Mouse (Mus musculus) limb, embryonic 11.5 days (tissue): ENCODE results near the gene Dck. TPM values are rescaled to one million over a fixed set of nuclear protein-coding genes. Genes with fewer than 3 reads are reported as not detected.

ENCODE experiments used
- ATAC-seq: fragments of 200-750 bp; cut with Nextera tagmentation; 2 replicates; pipeline ENCODE4 v1.8.0; 2017; ENCODE audit warnings: low read depth; ENCODE audit not compliant: insufficient number of reproducible peaks, low FRiP score, low TSS enrichment
- DNase-seq: peaks from one replicate; pipeline ENCODE4 v3.0.0-alpha.2; 2015; ENCODE audit warnings: low spot score
- H3K27ac ChIP-seq: fragments of 300-500 bp; sonication (generic); replicated peaks from 2 replicates; pipeline ENCODE4 v1.5.1; 2014; ENCODE audit warnings: low read depth, mild to moderate bottlenecking, low read length
- H3K27me3 ChIP-seq: fragments of 300-500 bp; sonication (generic); 2 replicates; pipeline ENCODE4 v1.6.1; 2014; ENCODE audit warnings: mild to moderate bottlenecking, low read length, mixed read lengths; ENCODE audit not compliant: control insufficient read depth, insufficient read depth
- H3K36me3 ChIP-seq: fragments of 300-500 bp; sonication (generic); 2 replicates; pipeline ENCODE4 v1.6.1; 2014; ENCODE audit warnings: mild to moderate bottlenecking, low read length, moderate library complexity, mixed read lengths; ENCODE audit not compliant: control insufficient read depth, insufficient read depth
- H3K4me1 ChIP-seq: fragments of 300-500 bp; sonication (generic); 2 replicates; pipeline ENCODE4 v1.6.1; 2014; ENCODE audit warnings: low read length, mixed read lengths; ENCODE audit not compliant: control insufficient read depth, insufficient read depth
- H3K4me2 ChIP-seq: fragments of 300-500 bp; sonication (generic); 2 replicates; pipeline ENCODE4 v1.6.1; 2014; ENCODE audit warnings: low read depth, mild to moderate bottlenecking, moderate library complexity; ENCODE audit not compliant: severe bottlenecking
- H3K4me3 ChIP-seq: fragments of 300-500 bp; sonication (generic); 2 replicates; pipeline ENCODE4 v1.5.1; 2014; ENCODE audit warnings: low read depth, low read length
- H3K9ac ChIP-seq: fragments of 300-500 bp; sonication (generic); 2 replicates; pipeline ENCODE4 v1.6.1; 2014; ENCODE audit warnings: mild to moderate bottlenecking, low read length
- H3K9me3 ChIP-seq: fragments of 300-500 bp; sonication (generic); 2 replicates; pipeline ENCODE4 v1.6.1; 2016; ENCODE audit warnings: low read length; ENCODE audit not compliant: control insufficient read depth
- WGBS: fragments of 180-500 bp; shearing (Covaris S2); extraction: QIAGEN DNeasy Blood & Tissue Kit; methylation state at CpG from one replicate; pipeline ENCODE4 v1.1.7; 2014; 5-methylcytosine and 5-hydroxymethylcytosine counted together
- polyA plus RNA-seq: library from polyadenylated mRNA; unstranded; fragments of >200 nt; fragmentation: Nextera tagmentation; extraction: Ambion mirVana; gene quantifications from 2 replicates; pipeline ENCODE4 v1.2.1, GENCODE M21; 2014

The Dck gene
- polyA plus RNA-seq, 1 experiment from 2014 or later = 93.3 TPM

DNA sequence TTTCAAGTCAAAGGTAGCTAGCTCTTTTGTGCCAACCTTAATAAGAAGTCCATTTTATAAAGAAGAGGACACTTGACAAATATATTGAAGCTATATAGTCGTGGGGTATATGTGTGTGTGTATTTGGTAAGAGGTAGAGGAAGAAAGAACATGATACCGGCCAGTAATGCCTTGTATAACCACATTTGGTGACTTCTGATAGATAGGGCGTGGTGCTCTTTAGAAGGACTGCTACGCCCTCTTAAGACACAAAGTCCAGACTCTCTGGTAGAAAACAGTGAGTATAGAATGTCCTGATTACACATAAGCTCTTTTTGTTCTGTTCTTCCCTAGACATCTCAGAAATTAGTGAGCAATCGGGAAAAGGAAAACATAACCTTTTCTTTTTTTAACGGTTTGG lies 3.4 kb downstream of the Dck start:
- WGBS = 92% methylated on average over 6 of the region's 6 CpGs
- H3K4me2 ChIP-seq = no peak overlapping the region
- peaks cover 8% of the 10 kb centered on the region for H3K4me1 ChIP-seq
- H3K27me3 ChIP-seq = no peaks in the 10 kb centered on the region
- no peak overlapping the region for H3K4me3 ChIP-seq
- H3K9me3 ChIP-seq = no peaks in the 10 kb centered on the region
- peaks cover 13% of the 10 kb centered on the region for H3K36me3 ChIP-seq
- ATAC-seq (no peak), DNase-seq (no peak)
- H3K9ac ChIP-seq = no peak overlapping the region
- H3K27ac ChIP-seq = no peak overlapping the region

DNA sequence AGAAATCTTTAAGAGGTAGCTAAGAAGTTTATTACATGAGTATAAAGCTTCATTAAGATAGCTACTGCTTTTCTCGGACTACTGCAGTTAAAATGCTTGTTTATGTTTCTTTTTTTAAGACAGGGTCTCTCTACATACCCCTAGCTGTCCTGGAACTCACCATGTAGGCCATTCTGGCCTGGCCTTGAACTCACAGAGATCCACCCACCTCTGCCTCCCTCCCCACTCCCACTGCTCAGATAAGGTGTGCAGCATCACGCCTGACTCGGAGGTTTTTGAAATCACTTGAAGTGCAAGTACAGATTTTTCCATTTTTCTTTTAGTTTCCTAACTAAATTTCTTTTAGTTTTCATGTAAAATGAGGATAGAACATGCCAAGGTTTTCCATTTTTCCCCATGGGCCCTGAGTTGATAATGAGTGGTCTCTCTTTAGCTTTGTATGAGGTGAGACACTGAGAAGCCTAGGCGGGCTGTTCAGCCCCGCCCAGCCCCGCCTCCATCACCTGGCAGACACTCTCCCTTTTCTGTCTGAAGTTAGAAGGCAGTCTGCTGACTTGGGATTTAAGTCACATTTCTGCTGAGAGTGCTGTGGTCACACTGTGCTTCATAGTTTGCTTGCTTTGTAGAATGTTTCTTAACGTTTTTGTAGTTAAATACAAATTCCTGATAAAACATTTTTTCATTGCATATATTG lies 17.4 kb downstream of the Dck start:
- H3K36me3 ChIP-seq = peaks cover 11% of the 10 kb centered on the region
- no peak overlapping the region for H3K4me3 ChIP-seq
- H3K4me1 ChIP-seq = no peaks in the 10 kb centered on the region
- 78% methylated on average over 7 of the region's 7 CpGs for WGBS
- no peak overlapping the region for H3K9ac ChIP-seq
- DNase-seq = peak; percentile 18
- no peaks in the 10 kb centered on the region for H3K27me3 ChIP-seq
- no peak overlapping the region for H3K4me2 ChIP-seq
- ATAC-seq = no peak
- H3K27ac ChIP-seq = no peak overlapping the region
- H3K9me3 ChIP-seq = no peaks in the 10 kb centered on the region

DNA sequence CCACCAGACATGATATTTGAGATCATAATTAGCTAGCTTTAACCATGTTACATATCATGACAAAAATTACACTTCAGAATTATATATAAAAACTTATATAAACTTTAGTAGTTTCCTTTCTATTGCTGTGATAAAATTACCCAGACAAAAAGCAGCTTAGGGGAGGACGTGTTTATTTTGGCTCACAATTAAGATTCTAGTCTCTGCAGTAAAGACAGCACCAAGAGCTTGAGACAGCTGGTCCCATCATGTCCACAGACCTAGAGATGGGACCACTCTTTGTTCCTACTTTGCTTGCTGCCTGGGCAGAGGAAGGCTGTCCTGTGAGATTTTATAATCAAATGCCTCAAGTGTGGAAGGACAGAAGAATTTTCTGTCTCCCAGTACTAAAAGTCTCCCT lies 20.3 kb downstream of the Dck start:
- Histone ChIP-seq H3K9ac (no peak overlapping the region), H3K36me3 (peaks cover 11% of the 10 kb centered on the region), H3K4me1 (no peaks in the 10 kb centered on the region), H3K27ac (no peak overlapping the region), H3K4me2 (no peak overlapping the region), H3K4me3 (no peak overlapping the region), H3K9me3 (no peaks in the 10 kb centered on the region), H3K27me3 (no peaks in the 10 kb centered on the region)
- ATAC-seq (no peak), DNase-seq (no peak)
- WGBS = 85% methylated on average over 1 of the region's 1 CpGs

DNA sequence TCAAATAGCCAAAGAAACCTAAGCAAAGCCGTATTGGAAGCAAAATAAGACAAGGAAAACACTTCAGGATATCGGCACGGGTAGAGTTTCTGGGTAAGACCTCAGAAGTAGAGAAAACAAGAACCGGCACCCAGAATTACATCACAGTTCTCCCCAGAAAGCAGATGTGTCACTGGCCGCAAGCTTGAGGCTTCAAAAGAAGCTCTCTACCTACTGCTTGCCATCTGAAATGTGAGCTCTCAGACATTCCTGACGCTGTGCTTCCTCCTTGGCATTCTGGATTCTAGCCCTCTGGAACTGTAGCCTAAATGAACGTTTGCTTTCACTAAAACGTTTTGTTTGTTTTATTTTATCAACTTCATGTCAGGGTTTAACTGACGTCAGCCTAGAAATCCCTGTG lies 25.9 kb downstream of the Dck start:
- Histone ChIP-seq H3K9me3 (no peaks in the 10 kb centered on the region), H3K4me3 (no peak overlapping the region), H3K4me1 (no peaks in the 10 kb centered on the region), H3K27ac (no peak overlapping the region), H3K27me3 (no peaks in the 10 kb centered on the region), H3K9ac (no peak overlapping the region), H3K4me2 (no peak overlapping the region), H3K36me3 (no peaks in the 10 kb centered on the region; the same call in 1 of the 2 replicates)
- DNase-seq (no peak), ATAC-seq (no peak)
- 54% methylated on average over 9 of the region's 9 CpGs for WGBS

DNA sequence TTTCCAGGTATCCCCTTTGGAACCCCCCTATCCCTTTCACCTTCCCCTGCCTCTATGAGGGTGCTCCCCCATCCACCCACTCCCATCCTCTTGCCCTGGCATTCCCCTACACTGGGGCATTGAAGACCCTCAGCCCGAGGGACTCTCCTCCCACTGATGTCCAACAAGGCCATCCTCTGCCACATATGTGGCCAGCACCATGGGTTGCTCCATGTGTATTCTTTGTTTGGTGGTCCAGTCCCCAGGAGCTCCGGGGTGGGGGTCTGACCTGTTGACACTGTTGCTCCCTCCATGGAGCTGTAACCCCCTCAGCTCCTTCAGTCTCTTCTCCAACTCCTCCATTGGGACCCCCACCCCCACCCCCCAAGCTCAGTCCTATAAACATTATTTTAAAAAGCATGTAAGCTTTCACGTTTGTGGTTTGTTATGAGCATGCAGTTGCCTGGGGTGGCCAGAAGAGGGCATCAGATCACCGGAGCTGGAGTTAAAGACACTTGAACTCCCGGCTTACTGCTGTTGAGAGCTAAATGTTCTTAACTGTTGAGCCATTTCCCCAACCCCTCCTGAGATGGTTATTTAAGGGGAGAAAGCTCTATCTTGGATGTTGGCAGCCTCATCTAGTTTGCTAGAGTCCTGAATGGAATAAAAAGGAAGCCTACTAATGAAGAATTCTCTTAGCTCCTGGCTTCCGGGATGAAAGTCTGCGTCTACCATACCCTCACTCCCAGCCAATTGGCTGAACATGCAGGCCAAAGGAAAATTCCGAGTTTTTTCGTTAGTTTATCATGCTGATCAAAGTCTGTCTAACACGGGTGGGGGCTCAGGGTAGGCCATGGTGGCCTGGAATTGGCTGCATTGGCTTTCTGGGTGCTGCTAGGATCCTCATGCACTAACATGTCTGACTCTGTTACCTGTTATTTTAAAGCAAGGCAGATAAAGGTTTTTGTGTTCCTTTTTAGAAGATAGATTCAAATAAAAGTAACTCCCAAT lies 26.8 kb downstream of the Dck start:
- ATAC-seq (0 out of 2 replicates have a peak, but pooled peaks have one; percentile 51), DNase-seq (peak; percentile 69)
- 41% methylated on average over 10 of the region's 10 CpGs for WGBS
- Histone ChIP-seq H3K36me3 (no peaks in the 10 kb centered on the region), H3K9ac (no peak overlapping the region; the same call in 1 of the 2 replicates), H3K4me1 (no peaks in the 10 kb centered on the region), H3K4me2 (no peak overlapping the region), H3K9me3 (no peaks in the 10 kb centered on the region), H3K4me3 (no peak overlapping the region), H3K27me3 (no peaks in the 10 kb centered on the region), H3K27ac (no peak overlapping the region)

DNA sequence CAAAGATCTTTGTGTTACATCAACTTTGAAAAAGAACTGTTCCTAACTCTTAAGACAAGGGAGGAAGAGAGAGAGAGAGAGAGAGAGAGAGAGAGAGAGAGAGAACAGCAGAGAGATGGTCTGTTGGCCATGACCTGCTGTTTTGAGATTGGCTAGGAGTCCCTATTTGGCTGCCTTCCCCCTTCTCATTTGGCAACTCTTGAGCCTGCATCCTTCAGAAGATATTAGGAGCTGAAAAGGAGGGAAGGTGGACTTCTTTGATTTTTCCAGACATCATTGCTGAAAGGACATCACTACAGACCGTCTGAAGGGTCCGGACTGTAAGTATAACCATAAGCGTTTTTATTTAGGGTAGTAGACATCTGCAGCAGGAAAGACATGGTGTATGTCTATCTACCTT lies 28.9 kb downstream of the Dck start:
- Histone ChIP-seq H3K4me2 (no peak overlapping the region), H3K4me3 (no peak overlapping the region), H3K9ac (no peak overlapping the region), H3K36me3 (no peaks in the 10 kb centered on the region), H3K9me3 (no peaks in the 10 kb centered on the region), H3K4me1 (no peaks in the 10 kb centered on the region), H3K27me3 (no peaks in the 10 kb centered on the region), H3K27ac (no peak overlapping the region)
- no peak for DNase-seq
- WGBS = 92% methylated on average over 3 of the region's 3 CpGs
- no peak for ATAC-seq

DNA sequence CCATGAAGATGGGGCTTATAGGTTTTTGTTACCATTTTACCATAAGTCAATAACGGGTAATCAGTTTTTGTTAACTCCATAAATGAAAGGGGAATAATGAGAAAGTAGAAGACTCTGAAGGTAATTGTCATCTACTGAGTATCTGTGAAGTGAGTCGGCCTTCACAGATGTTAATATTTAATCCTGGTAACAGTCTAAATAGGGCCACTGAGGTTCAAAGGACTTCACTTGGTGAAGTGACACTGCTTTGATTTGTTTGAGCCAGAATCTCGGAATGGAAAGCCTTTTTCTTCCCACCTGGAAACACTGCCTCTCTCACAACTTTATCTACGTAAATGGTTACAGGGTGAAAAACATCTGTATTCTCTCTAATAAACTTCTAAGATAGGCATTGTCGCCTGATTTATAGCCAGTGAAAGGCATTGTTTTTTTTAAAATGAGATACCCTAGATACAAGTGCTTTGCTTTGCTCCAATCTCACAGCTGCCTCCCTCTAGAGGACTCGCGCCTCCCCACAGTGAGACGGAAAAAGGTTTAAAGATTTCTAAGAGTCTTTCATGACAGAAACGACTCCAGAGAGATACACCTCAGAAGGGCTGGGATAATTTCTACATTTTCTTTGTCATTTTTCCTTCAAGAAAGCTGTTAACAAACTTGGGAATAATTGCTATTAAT lies 31.3 kb downstream of the Dck start:
- no peaks in the 10 kb centered on the region for H3K9me3 ChIP-seq
- ATAC-seq = no peak
- H3K27me3 ChIP-seq = no peaks in the 10 kb centered on the region
- H3K27ac ChIP-seq = no peak overlapping the region
- no peak for DNase-seq
- H3K9ac ChIP-seq = no peak overlapping the region
- no peaks in the 10 kb centered on the region for H3K4me1 ChIP-seq
- H3K4me2 ChIP-seq = no peak overlapping the region
- H3K36me3 ChIP-seq = no peaks in the 10 kb centered on the region
- WGBS = 46% methylated on average over 9 of the region's 9 CpGs
- no peak overlapping the region for H3K4me3 ChIP-seq

DNA sequence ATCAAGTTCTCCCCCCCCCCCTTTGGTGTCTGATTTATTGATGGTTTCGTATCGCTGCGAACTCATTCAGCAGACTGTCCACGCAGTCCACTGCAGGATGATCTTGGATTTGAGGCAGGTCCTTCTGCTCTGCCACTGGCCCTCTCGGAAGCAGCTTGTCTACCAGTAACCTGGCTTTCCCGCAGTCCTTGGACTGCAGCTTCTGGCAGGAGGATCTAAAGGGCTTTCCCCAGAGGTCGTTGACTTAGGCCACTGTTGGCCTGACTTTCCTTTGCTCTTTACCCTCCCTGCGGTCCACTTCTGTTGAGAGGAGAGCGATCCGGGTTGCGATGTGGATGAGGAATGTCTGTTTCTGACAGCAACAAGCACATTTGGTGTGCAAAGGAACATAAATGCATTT lies 31.8 kb downstream of the Dck start:
- no peak overlapping the region for H3K4me2 ChIP-seq
- no peak overlapping the region for H3K4me3 ChIP-seq
- H3K36me3 ChIP-seq = no peaks in the 10 kb centered on the region
- DNase-seq (no peak), ATAC-seq (no peak)
- H3K27ac ChIP-seq = no peak overlapping the region
- H3K9me3 ChIP-seq = no peaks in the 10 kb centered on the region
- H3K4me1 ChIP-seq = no peaks in the 10 kb centered on the region
- no peaks in the 10 kb centered on the region for H3K27me3 ChIP-seq
- H3K9ac ChIP-seq = no peak overlapping the region
- 67% methylated on average over 11 of the region's 11 CpGs for WGBS
